Mouse (Mus musculus) neural tube, embryonic 10.5 days (tissue): ENCODE data around the gene Arhgap42.

Source experiments
- DNase-seq: peaks from one replicate; pipeline ENCODE4 v3.0.0-alpha.2; 2017; ENCODE audit warnings: low spot score; ENCODE audit errors: extremely low spot score

The Arhgap42 gene

DNA sequence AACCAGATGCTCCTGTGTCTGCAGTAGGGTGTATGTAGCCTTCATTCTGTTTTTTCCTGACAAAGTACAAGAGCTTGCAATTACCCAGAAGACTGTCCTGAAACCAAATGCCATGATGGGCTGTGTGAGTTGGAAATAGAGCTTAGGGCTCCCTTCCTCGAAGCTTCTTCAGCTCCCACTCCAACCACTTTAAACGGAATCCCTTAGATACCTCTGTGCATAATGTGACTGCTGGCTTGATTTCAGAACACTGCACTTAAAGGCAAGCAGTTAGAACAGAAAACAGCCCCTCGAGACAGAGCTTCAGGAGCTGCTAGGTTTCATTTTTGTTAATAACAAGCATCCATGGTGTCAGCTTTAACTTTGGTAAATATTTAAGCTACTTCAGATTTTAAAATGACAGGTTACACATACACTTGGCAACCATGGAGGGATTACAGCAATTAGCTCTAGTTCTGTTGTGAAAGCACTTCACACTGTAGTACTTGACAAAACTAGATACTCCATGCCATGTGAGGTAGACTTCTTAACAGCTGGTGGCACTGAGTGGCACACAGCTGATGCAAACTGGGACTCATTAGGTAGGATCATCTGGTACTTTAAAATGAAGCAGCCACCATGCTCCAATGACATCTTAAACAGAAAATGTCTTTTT, 201.8 kb downstream of the Arhgap42 start:
- DNase-seq: no peak

DNA sequence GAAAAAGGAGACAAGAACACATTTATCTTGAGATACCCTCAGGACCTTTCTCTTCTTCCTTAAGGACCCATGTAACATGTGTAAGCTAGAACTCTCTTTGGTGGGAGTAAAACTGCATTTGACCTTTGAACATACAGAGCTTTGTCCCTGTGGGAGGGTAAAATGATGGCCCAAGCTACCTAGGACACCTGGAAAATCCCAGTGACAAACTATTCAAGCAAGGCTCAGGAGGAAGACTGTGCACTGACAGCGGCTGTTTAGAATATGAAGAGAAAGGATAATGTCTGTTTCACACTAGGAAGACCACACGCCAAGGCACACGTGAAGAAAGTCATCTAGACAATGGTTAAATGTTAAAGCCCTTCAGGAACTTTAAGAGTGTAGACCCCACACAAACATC, 211.0 kb downstream of the Arhgap42 start:
- no peak for DNase-seq

DNA sequence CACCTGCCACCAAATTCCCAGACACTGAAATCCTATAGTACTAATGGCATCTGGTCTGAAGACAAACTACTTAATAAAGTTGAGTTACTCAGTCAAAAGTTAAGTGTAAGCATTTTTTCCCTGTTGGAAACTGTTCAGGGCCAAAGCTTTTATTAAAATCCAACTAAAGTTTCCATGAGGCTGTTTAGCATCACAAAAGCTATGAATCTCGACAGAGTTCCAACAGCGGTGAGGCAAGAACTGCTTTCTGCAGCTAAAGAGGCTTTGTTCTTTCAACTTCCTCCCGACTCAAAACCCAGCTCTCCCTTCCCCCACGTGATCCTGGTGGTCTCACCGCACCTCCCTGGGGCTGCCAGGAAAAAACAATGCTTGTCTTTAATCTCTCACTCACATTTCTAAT, 211.5 kb downstream of the Arhgap42 start:
- DNase-seq: no peak

DNA sequence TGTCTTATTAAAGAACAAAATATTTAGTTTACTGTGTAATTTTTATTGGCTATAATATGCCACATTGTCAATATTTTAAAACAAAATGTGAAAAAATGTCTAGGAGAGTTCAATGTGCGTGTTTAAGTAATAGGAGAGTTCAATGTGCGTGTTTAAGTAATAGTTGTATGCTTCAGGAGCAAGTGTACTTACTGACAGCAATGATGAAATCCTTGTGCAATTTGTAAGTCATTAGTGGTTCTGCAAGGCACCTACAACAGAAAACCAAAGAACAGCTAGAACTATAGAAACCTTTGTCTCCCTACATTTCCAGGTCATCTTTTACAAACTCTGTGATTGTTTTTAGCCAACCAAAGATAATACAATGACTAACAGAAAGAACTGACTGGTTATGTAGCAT, 223.8 kb downstream of the Arhgap42 start:
- no peak for DNase-seq

DNA sequence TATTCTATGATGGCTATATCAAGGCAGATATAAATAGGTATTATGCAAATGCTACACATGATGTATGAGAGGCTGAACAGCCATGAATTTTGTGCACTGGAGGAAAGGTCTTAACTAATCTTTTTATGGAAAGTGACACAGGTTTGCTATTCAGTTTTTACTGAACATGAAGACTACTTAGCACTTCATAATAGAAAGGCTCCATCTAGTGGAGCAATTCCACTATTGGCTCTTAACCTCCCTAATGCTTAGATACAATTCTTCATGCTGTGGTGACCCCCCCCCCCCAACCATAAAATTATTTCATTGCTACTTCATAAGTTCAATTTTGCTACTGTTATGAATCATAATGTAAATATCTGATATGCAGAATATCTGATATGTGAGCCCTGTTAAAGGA, 237.7 kb downstream of the Arhgap42 start:
- DNase-seq: no peak

DNA sequence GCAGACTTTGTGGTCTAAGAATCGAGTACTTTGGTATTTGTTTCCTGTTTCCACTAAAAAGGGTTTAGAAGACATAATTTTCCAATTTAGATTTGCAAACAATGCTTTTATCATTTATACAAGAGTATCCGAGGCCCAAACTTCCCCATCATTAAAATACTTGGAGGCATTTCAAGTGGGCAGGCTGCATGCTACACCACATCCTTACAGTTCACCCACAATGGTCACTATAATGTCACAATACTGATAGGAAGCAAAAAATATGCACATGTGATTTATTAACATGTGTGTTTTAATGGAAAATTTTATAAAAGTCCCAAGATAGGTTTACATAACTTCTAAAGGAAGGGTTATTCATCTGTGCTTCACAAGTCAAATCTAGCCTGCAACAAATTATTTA, 242.4 kb downstream of the Arhgap42 start:
- DNase-seq: no peak

DNA sequence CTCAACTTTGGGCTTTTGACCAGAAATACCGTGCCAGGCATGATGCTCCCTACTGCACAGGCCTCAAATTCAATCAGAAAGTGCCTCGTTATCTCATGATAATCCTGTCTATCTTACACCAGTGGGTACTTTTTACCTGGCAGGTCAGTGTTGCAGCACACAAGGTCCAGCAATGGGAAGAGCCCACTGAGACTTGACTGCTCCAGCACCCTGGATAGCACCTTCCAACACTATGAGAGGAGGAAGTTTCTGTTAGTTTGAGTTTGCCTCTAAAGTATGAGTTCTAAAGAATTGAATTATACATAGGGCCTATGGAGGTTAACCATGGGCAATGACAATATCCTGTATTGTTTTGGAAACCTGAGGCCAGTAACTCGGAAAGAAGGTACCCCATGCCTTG, 256.6 kb downstream of the Arhgap42 start:
- no peak for DNase-seq

DNA sequence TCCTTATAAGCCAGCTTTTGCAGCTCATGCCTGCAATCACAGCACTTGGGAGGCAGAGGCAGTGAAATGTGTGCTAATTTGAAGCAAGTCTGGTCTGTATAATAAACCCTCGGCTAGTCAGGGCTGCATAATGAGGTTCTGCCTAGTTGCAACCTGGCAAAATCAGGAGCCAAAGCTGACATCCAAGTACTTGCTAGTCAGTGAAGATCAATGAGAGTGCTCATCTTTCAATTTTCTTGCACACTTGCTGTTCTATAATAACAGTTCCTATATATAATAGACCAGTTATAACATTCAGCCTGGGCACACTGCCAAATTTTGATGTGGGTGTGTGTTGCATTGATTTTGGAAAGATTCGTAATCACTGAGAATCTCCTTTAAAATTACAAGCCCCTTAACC, 261.1 kb downstream of the Arhgap42 start:
- DNase-seq: no peak

DNA sequence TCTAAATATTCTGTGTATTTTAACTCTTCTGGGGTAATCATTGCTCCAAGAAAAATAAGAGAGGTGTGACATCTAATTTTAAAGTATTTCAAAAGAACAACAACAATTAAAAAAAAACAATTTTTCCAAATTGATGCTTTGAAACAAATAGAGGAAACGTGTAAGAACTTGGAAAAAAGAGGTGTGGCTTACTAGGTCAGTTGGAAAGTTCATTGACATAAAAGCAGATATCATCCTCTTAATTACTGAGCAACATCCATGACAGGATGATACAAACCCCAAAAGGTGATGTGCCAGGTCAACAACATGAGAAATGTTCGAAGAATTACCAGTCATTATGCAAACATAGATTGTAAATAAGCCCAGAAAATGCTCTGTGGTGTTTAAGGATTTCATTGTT, 267.4 kb downstream of the Arhgap42 start, which contains the start of gene Gm16485:
TSS of gene Gm16485 (plus strand) at position 301 of the 400 bp plus-strand sequence.
- no peak for DNase-seq

DNA sequence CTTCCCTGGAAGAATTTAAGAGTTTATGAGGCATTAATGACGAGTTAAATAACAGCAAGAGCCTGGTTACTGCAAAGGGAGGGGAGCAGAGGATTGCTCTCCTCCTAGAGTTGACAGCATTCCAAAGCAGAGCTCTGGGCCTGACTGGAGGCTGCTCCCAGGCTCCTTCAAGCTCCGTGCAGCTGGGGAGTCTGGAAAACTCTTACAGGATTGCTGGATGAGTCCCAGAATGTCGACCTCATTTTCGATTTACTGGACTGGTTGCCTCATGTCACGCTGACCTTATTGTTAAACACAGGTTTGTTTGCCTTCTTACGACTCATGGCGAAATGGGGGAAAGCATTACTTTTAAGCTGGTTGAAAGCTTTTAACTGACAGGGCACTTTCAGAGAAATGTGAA, 268.7 kb downstream of the Arhgap42 start:
- no peak for DNase-seq

DNA sequence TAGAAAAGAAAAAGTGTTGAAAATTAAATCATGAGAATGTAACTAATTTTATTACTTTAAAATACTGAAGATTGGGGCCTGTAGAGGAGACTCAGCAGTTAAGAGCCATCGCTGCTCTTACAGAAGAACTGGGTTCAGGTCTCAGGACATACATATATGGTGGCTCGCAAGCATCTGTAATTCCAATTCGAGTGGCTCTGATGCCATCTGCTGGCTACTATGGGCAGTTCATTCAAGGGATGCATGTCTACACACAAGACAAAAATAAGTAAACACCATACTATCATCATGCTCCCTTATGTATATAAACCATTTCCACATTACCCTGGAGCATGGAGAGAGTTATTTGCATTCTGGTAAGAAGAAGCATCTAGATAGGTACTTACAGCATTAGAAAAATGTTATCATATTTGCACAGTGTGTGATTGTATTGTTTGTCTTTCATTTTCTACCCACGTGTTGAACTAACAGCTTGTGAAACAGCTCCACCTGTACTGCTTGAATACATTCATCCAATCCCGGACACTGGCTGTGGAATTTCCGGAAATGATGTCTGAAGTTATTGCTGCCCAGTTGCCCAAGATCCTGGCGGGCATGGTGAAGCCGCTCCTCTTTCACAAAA, 274.3 kb downstream of the Arhgap42 start:
- DNase-seq: no peak

DNA sequence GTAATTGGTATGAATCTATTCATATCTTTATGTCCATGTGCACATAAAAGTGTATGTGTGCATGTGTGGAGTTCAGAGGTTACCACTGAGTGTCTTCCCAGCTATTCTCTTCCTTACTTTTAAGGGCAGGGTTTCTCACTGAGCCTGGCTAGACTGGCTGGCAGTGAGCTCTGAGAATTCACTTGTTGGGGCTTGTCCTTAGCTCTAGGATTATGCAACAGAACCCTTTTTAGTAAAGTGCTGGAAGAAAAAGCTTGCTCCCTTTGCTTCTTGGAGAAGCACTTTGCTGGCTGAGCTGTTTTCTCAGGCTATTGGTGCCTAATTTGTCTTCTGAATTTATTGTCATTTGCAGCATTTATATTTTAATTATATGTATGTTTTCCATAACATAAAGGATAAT, 285.6 kb downstream of the Arhgap42 start:
- no peak for DNase-seq
